Mouse (Mus musculus): Measurements from ENCODE around the gene Nudt14. TPM values are rescaled to one million over a fixed set of nuclear protein-coding genes. Genes with fewer than 3 reads are reported as not detected.

Nudt14 gene
- total RNA-seq, 2 experiments from 2014 or later: 11.4 to 13.1 TPM

DNA sequence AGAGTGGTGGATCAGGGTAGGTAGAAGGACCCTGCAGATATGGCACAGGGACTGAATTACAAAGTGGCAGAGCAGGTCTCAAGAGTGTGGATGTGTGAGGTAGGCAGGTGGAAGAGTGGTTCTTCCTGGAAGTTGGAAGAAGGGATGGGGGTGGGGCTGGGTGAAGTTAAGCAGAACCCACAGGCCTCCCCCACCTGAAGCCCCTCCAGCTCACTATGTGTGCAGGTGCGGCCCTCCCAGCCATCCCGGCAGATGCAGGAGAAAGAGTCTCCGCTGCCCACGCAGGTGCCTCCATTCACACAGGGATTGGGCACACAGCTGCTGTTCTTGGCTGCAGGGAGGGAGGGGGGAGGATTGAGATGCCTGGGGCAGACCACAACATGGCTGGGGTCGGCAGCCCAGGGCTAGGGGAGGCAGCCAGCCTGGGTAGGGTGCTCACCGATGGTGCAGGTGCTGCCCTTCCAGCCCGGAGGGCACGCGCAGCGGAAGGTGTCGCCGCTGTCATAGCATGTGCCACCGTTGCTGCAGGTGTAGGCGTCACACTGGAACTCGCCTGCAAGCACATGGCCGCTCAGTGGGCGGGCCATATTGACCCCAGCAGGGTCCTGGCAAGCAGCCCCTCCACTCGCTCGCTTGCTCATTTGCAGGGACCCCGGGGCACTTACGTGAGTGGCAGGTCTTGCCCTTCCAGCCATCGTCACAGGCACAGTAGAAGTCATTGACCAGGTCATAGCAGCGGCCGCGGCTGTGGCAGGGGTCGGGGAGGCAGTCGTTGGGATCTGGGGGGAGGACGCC, 28.8 kb downstream of the Nudt14 start:
- no peak for DNase-seq

DNA sequence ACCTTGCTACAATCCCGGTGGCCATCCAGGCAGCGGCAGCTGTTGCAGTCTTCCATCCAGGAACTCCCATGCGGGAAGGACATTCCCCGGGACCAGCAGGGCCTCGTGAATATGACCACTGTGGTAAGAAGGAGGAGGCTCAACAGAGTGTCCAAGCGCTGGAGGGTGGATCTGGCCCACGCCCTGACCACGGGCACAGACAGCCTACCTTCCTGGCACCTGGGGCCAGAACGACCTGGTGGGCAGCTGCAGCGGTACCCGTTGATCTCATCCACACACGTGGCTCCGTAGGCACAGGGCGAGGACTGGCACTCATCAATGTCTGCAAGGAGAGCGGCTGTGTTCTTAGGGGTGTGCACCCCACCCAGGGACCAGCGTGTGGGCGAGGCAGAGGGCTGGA, 30.2 kb downstream of the Nudt14 start:
- DNase-seq: no peak

DNA sequence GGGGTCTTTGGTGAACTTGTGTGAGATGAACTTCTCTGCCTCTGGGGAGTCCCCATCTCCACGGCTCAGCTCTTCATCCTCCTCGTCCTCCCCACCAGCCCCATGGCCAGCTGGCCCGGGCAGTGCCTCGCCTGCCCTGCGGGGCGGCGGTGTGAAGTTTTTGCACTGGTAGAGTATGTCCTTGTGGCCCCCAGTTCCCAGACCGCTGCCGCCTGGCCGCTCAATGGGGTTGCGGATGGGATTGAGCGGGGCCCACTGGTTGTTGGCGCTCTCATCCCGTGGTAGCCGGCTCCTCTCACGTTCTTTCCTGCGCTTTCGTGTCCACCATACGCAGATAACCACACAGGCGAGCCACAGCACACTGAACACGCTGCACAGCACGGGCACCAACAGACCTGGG, 32.9 kb downstream of the Nudt14 start:
- DNase-seq: no peak

DNA sequence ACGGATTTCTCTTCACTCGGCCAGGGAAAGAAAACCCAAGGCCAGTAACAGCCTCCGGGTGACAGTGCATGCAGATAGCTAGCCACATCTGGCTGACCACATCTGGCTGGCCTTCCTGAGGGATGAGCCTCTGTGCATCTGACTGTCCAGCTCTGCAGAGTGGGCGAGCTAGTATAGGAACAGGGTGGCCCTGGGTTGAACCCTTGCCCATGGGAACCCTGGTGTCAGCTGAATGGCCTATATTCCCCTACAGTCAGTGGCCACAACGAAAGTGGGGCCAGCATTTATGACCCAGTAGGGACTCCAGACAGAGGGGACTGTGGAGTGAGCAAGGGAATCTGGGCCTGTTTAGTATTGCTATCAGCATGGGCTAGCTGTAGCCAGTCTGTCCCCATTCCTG, 36.9 kb downstream of the Nudt14 start:
- DNase-seq: no peak

DNA sequence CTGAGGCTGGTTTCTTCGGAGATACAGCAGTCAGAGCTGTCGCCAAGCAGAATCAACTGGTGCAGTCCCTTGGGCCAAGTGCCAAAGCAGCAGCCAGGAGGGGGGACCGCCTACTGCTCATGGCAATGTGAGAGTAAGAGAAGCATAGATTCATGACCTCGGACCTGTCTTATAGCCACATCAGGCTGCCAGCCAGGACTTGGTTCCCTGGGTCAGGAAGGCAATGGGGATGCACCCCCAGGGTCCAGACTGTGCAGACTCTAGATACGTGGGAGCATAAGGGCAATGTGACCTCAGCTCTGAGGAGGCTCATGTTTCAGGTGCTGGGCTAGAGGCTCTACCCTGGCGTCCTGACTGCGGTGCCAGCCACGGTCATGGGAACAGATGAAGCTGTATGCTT, 38.0 kb downstream of the Nudt14 start:
- no peak for DNase-seq

DNA sequence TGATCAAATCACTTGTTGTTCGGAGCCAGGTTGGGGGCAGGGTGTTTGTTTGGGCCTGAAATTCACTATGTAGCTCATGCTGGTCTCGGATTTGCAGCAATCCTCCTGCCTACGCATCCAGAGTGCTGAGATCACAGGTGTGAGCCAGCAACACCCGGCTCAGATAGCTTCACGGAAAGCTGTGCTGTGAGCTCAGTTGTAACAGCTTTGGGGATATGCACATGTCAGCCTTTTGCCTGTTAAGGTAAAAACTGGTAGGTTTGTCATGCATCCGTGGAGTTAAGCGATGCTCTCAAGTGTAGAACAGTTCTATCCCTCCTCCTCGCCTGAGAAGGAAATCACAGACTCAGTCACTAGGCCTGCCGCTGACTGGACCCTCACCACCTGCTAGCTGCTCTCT, 41.3 kb downstream of the Nudt14 start:
- no peak for DNase-seq

DNA sequence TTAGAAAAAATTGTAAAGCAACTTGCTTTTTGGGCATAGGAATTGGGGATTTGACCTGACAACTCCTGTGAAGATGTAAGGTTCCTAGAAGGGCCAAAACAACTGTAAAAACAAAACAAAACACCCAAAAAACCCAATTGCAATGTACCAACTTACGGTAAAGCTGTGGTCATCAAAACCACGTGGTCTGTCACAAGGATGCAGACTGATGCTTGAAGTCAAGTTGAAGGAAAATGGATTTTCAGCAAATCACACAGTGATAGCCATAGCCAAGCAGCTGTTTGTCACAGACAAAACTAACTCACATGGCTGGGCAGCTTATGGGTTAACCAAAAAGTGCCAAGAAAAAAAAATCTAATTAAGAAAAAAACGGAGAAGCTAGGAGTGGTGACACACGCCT, 43.0 kb downstream of the Nudt14 start:
- no peak for DNase-seq

DNA sequence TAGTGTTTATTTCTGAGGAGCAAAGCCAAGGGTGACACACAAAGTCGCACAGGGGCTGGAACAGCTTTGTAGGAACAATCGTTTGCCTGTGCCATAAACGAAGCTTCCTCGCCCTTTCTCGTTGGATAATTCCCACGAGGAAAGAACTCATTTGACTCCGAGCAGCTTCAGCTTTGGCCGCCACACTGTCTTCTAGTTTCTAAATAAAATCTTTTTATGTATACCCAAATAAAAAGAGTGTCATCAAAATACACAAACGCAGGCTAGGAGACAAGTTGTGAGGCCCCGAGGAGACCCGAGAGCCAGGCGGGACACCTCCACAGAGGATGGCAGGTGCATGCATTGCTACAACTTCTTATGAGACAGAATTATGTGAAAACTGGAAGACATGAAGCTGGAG, 43.6 kb downstream of the Nudt14 start:
- no peak for DNase-seq

DNA sequence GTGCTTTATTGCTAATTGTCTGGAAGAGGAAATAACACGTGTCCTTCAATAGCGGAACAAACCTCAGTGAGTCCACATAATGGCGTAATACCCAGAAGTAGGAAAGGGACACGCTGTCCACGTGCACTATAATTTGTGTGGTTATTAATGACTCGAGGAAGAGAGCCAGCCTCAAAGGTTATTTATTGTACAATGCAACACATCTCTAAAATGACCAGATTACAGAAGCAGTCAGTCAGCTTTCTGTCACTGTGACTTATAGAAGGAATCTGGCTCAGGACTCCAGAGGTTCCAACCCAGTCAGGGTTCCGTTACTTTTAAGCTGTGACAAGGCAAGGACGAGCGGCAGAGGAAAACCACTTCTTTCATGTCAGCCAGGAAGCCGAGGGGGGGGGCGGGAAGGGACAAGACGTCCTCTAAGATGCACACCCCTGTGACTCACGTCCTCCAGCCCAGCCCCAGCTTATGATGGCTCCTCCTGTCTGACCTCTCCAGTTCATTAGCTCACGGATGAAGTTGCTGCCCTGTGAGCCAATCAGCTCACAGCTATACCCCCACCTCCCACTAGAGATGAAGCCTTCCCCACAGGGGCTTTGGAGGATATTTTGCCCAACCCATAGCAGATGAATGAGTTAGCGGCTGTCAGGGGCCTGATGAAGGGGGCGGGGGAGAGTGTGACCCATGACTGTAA, 44.3 kb downstream of the Nudt14 start:
- DNase-seq: no peak

DNA sequence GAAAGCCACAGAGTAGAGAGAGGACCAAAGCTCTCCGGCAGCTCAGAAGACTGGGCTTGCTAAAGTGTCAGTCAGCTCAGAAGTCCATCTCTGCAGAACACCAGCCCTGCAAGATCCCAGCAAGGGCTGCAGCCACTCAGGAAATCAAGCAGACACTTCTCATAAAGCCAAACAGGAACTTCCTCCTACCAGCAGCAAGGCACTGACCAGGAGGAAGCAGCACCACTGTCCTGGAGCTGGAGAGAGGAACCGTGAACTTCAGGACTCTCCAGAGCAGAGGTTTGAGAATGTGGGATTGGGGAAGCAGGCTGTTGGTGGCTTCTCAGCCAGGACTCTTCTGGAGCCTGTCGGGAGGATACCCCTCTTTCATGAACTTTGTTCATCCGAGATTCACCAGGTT, 47.0 kb downstream of the Nudt14 start:
- DNase-seq: no peak

DNA sequence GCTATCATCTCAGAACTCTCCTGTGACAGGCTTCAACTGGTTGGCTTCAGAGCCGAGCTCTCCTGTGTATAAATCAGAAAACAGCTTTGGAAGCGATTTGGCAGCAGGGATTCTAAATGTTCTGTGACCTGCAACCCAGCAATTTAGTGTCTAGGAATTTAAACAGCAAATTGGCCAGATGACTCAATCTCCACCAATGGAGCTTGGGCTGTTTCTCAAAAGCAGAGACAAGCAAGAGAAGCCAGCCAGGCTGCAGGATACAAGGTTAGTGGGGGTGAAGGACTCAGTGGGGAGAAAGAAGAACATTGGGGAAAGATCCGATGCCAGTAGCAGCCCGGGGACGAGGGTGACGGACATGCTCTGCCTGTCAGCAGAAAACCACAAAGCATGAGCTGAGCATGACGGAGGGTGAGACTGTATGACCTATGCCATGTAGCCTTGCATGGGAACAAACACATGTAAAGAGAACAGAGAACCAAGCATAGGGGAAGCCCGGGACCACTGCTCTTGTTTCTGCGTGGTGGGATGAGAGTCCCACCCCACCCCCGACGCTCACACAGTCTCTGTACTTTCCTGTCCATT, 47.5 kb downstream of the Nudt14 start:
- no peak for DNase-seq

DNA sequence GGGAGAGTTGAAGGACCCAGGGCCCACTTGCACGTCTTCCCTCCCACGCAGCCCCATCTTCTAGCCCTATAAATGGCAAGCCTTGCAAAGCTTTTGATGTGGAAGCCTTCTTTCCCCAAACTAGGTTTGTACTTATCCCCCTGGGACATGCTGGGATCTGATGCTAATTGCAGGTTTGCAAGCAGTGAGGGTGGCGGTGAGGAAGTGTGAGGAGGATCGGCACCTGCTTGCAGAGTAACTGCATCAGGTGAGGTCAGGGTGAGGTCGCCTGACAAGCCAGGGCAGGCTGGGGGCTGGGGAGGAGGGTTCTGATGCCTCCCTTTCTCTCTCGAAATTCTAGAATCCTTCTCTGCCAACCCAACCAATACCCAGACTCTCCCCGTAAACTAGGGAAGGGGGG, 56.5 kb downstream of the Nudt14 start:
- no peak for DNase-seq

Small RNA genes within 50 kb of the gene (microRNA-seq; reads per million reads assigned to microRNA genes)
- 0.60 to 1.5 reads per million in 2 experiments for gene Mir6941

Other genes with a start within 250 kb of the Nudt14 start
- gene Cep170b, start 221.7 kb downstream of the Nudt14 start, total RNA-seq (2021): 100 to 1,000 TPM; 171 to 189 TPM
- 1 to 10 TPM; 8.7 to 9.4 TPM for gene Pld4, start 181.5 kb downstream of the Nudt14 start, total RNA-seq (2021)
- gene Ahnak2, start 139.5 kb downstream of the Nudt14 start, total RNA-seq (2021): 1 to 10 TPM; 2.8 to 2.9 TPM
- gene Clba1, start 133.2 kb downstream of the Nudt14 start, total RNA-seq (2021): 10 to 100 TPM; 12.3 to 12.4 TPM
- 1 to 10 TPM; 7.8 to 8.1 TPM for gene Cdca4, start 112.7 kb downstream of the Nudt14 start, total RNA-seq (2021)
- not detected for gene Gpr132, start 73.9 kb downstream of the Nudt14 start, total RNA-seq (2021)
- 10 to 100 TPM; 43.8 to 45.6 TPM for gene Jag2, start 12.3 kb downstream of the Nudt14 start, total RNA-seq (2021)
- 10 to 100 TPM; 55.4 to 56.3 TPM for gene Btbd6, start 34.4 kb upstream of the Nudt14 start, total RNA-seq (2021)
- 10 to 100 TPM; 54.8 to 57.8 TPM for gene Brf1, start 58.6 kb upstream of the Nudt14 start, total RNA-seq (2021)
- 10 to 100 TPM; 87.3 to 88.1 TPM for gene Pacs2, start 72.4 kb upstream of the Nudt14 start, total RNA-seq (2021)
- under 1 TPM; 0.27 to 0.46 TPM for gene Tex22, start 132.4 kb upstream of the Nudt14 start, total RNA-seq (2021)
- gene Mta1, start 156.2 kb upstream of the Nudt14 start, total RNA-seq (2021): 10 to 100 TPM; 69.1 to 77.8 TPM
- 10 to 100 TPM; 93.0 to 95.4 TPM for gene Crip2, start 198.1 kb upstream of the Nudt14 start, total RNA-seq (2021)
- 10 to 100 TPM in 1 of 2 experiments, 1 to 10 TPM in 1; 8.9 to 12.6 TPM for gene Crip1, start 204.2 kb upstream of the Nudt14 start, total RNA-seq (2021)
- gene Tedc1, start 214.3 kb upstream of the Nudt14 start, total RNA-seq (2021): 1 to 10 TPM in 1 of 2 experiments, under 1 TPM in 1; 0.82 to 1.5 TPM
- gene Tmem121, start 243.8 kb upstream of the Nudt14 start, total RNA-seq (2021): 10 to 100 TPM; 20.5 to 23.8 TPM